Mouse (Mus musculus): ENCODE results near the gene Nkx6-2.

- TF ChIP-seq CTCF (IDR thresholded peaks at IDR 0.05; ENCODE audit: borderline replicate concordance, control insufficient read depth, extremely low read depth, insufficient read depth, low read length, poor library complexity) = no peak
- TF ChIP-seq POLR2A (IDR thresholded peaks at IDR 0.05; ENCODE audit: control insufficient read depth, extremely low read depth, insufficient read depth, low read length, poor library complexity) = no peak
These were observed 12.7 kb upstream of the Nkx6-2 start for GRCm38 (mm10) chr7:139595311-139595710.
